Mouse (Mus musculus): ENCODE measurements around the gene Armh4.

- TF ChIP-seq GATA1 (IDR thresholded peaks at IDR 0.05; ENCODE audit: borderline replicate concordance, low read length): no peak
- TF ChIP-seq FLI1 (IDR thresholded peaks at IDR 0.05; ENCODE audit: low read length): no peak
Measured at GRCm38 (mm10) chr14:49722782-49723181, 60.4 kb downstream of the Armh4 start.

All from megakaryocyte, embryonic 14.5 days (primary cell).